16 mouse cellular contexts compared by ENCODE assay signal in genomic region chr3:133158260-133158659, GRCm38 (mm10).
DNase-seq lines count a peak whose midpoint lies in the region; ATAC-seq and TF ChIP-seq lines count a peak whose summit lies in the region.
"Had no signal": no experiment of that assay in that cellular context is flagged by ENCODE, and none has a peak within 500 bp of the region (broad histone marks: within the 10 kb centered on the region; RNA-seq: fewer than 3 reads in every experiment).

No protein-coding gene starts in this region.

- H3K4me3 ChIP-seq in lung, embryonic 14.5 days (ENCODE audit: low read depth, low read length) = no peak overlapping the region
- no peak overlapping the region for H3K4me3 ChIP-seq in stomach, embryonic 14.5 days (ENCODE audit: low read depth, low read length)
- no peak overlapping the region for H3K4me3 ChIP-seq in thymus, adult 2 months (ENCODE audit: control insufficient read depth, insufficient read depth, low read length)
- H3K4me3 ChIP-seq: gastrocnemius, adult 2 months; heart, embryonic 13.5 days; hindbrain, embryonic 12.5 days; midbrain, embryonic 13.5 days had no signal

- no peak overlapping the region for H3K27ac ChIP-seq in lung, embryonic 14.5 days (ENCODE audit: low read depth)
- H3K27ac ChIP-seq in stomach, embryonic 14.5 days (ENCODE audit: low read length) = no peak overlapping the region; the same call in 1 of the 2 replicates
- no peak overlapping the region for H3K27ac ChIP-seq in thymus, adult 2 months (ENCODE audit: control insufficient read depth, insufficient read depth, low read length)
- H3K27ac ChIP-seq: gastrocnemius, adult 2 months; heart, embryonic 13.5 days; hindbrain, embryonic 12.5 days; midbrain, embryonic 13.5 days had no signal

- no peak overlapping the region for H3K4me2 ChIP-seq in lung, embryonic 14.5 days
- no peak overlapping the region for H3K4me2 ChIP-seq in stomach, embryonic 14.5 days (replicated peaks; ENCODE audit: low read depth, low read length)
- H3K4me2 ChIP-seq: heart, embryonic 13.5 days; hindbrain, embryonic 12.5 days; liver, embryonic 11.5 days; midbrain, embryonic 13.5 days had no signal

- no peaks in the 10 kb centered on the region for H3K4me1 ChIP-seq in lung, embryonic 14.5 days (ENCODE audit: insufficient read depth)
- H3K4me1 ChIP-seq in stomach, embryonic 14.5 days (ENCODE audit: control insufficient read depth, insufficient read depth, low read length) = no peaks in the 10 kb centered on the region
- no peaks in the 10 kb centered on the region for H3K4me1 ChIP-seq in thymus, adult 2 months (replicated peaks; ENCODE audit: control insufficient read depth, insufficient read depth, low read length)
- H3K4me1 ChIP-seq: heart, embryonic 13.5 days; hindbrain, embryonic 12.5 days had no signal

- no peaks in the 10 kb centered on the region for H3K36me3 ChIP-seq in lung, embryonic 14.5 days (ENCODE audit: insufficient read depth)
- no peaks in the 10 kb centered on the region for H3K36me3 ChIP-seq in stomach, embryonic 14.5 days (ENCODE audit: control insufficient read depth, insufficient read depth, low read length)
- no peaks in the 10 kb centered on the region for H3K36me3 ChIP-seq in thymus, adult 2 months (ENCODE audit: control insufficient read depth, insufficient read depth, low read length)
- H3K36me3 ChIP-seq: heart, embryonic 13.5 days; hindbrain, embryonic 12.5 days; midbrain, embryonic 13.5 days had no signal

- peak; percentile 75 for ATAC-seq in cerebellum, adult (ENCODE audit: insufficient number of reproducible peaks, low FRiP score, low TSS enrichment)
- no peak for ATAC-seq in lung, embryonic 14.5 days (ENCODE audit: insufficient read depth)
- 0 out of 2 replicates have a peak, but pooled peaks have one; percentile 14 for ATAC-seq in stomach, embryonic 14.5 days (ENCODE audit: insufficient number of reproducible peaks, insufficient read depth, low FRiP score, low read depth)
- ATAC-seq in frontal cortex, adult (ENCODE audit: low TSS enrichment) = no peak
- ATAC-seq: midbrain, embryonic 13.5 days; Patski had no signal

- no peak for DNase-seq in cerebellum, postnatal 4 days (ENCODE audit: low spot score in 2 of 2)
- peak; percentile 17 for DNase-seq in lung, embryonic 14.5 days
- no peak for DNase-seq in lung, adult 18-20 months
- DNase-seq in fat pad, adult 2 months (ENCODE audit: extremely low read depth, low read depth, low spot score) = peak; percentile 30
- DNase-seq in thymus, adult 2 months = no peak
- DNase-seq: gastrocnemius, adult 2 months; lung, postnatal 36 days; retina, postnatal 1 day had no signal

- H3K9me3 ChIP-seq in lung, embryonic 14.5 days (ENCODE audit: low read depth, low read length) = no peaks in the 10 kb centered on the region
- no peaks in the 10 kb centered on the region for H3K9me3 ChIP-seq in stomach, embryonic 14.5 days (ENCODE audit: control insufficient read depth, low read depth, low read length)
- H3K9me3 ChIP-seq: heart, embryonic 13.5 days; hindbrain, embryonic 12.5 days; midbrain, embryonic 13.5 days had no signal

- H3K9ac ChIP-seq in lung, embryonic 14.5 days = no peak overlapping the region
- H3K9ac ChIP-seq in stomach, embryonic 14.5 days (replicated peaks; ENCODE audit: low read depth, low read length) = no peak overlapping the region
- H3K9ac ChIP-seq: heart, embryonic 13.5 days; hindbrain, embryonic 12.5 days; midbrain, embryonic 13.5 days had no signal

- no peak for TF ChIP-seq POLR2A in thymus, adult 2 months (IDR thresholded peaks at IDR 0.05; ENCODE audit: control insufficient read depth, extremely low read depth, insufficient read depth, low read length, poor library complexity)

- no peak for TF ChIP-seq CTCF in lung, embryonic 14.5 days (IDR thresholded peaks at IDR 0.05; ENCODE audit: low read depth)
- TF ChIP-seq CTCF in thymus, adult 2 months (IDR thresholded peaks at IDR 0.05; ENCODE audit: borderline replicate concordance, control insufficient read depth, extremely low read depth, insufficient read depth, low read length, poor library complexity) = no peak

- WGBS in lung, embryonic 14.5 days = 53% methylated on average over 5 of the region's 5 CpGs
- 32% methylated on average over 5 of the region's 5 CpGs for WGBS in stomach, embryonic 14.5 days
- WGBS in thymus, adult 2 months = 89% methylated on average over 5 of the region's 5 CpGs

- no peaks in the 10 kb centered on the region for H3K27me3 ChIP-seq in lung, embryonic 14.5 days (ENCODE audit: insufficient read depth, low read length)
- H3K27me3 ChIP-seq in stomach, embryonic 14.5 days (ENCODE audit: control insufficient read depth, insufficient read depth, low read length) = no peaks in the 10 kb centered on the region
- no peaks in the 10 kb centered on the region for H3K27me3 ChIP-seq in thymus, adult 2 months (ENCODE audit: control insufficient read depth, insufficient read depth, low read length)
- H3K27me3 ChIP-seq: heart, embryonic 13.5 days; hindbrain, embryonic 12.5 days; midbrain, embryonic 13.5 days had no signal

Comparison
In these comparisons a context has a peak if more than half of its experiments do, and no peak if none do; other contexts are left out.
1. DNase-seq: peak in lung, embryonic 14.5 days (single experiment) and fat pad, adult 2 months (single experiment); none in cerebellum, postnatal 4 days (0 of 2), lung, adult 18-20 months (0 of 2) and thymus, adult 2 months (single experiment).
2. ATAC-seq: peak in cerebellum, adult (single experiment) and stomach, embryonic 14.5 days (single experiment); none in lung, embryonic 14.5 days (single experiment) and frontal cortex, adult (single experiment).